Mouse (Mus musculus) forebrain, embryonic 12.5 days (tissue): ENCODE data around the gene Stil. TPM values are rescaled to one million over a fixed set of nuclear protein-coding genes. Genes with fewer than 3 reads are reported as not detected.

Experiments used
- ATAC-seq: fragments of 200-750 bp; cut with Nextera tagmentation; 2 replicates; pipeline ENCODE4 v1.8.0; 2017; ENCODE audit warnings: moderate TSS enrichment; ENCODE audit not compliant: low FRiP score
- H3K27ac ChIP-seq: fragments of 300-500 bp; sonication (generic); 2 replicates; pipeline ENCODE4 v1.5.1; 2016; ENCODE audit warnings: mild to moderate bottlenecking
- H3K27me3 ChIP-seq: fragments of 300-500 bp; sonication (generic); 2 replicates; pipeline ENCODE4 v1.6.1; 2016; ENCODE audit warnings: mild to moderate bottlenecking
- H3K36me3 ChIP-seq: fragments of 300-500 bp; sonication (generic); replicated peaks from 2 replicates; pipeline ENCODE4 v1.6.1; 2016; ENCODE audit warnings: mild to moderate bottlenecking
- H3K4me1 ChIP-seq: fragments of 300-500 bp; sonication (generic); 2 replicates; pipeline ENCODE4 v1.6.1; 2016
- H3K4me2 ChIP-seq: fragments of 300-500 bp; sonication (generic); 2 replicates; pipeline ENCODE4 v1.6.1; 2016; ENCODE audit warnings: mild to moderate bottlenecking, moderate library complexity
- H3K4me3 ChIP-seq: fragments of 300-500 bp; sonication (generic); replicated peaks from 2 replicates; pipeline ENCODE4 v1.5.1; 2016; ENCODE audit warnings: mild to moderate bottlenecking
- H3K9ac ChIP-seq: fragments of 300-500 bp; sonication (generic); 2 replicates; pipeline ENCODE4 v1.6.1; 2016; ENCODE audit warnings: mild to moderate bottlenecking
- H3K9me3 ChIP-seq: fragments of 300-500 bp; sonication (generic); 2 replicates; pipeline ENCODE4 v1.6.1; 2016
- WGBS: fragments of 180-500 bp; shearing (Covaris S2); methylation state at CpG from one replicate; pipeline ENCODE4 v1.1.7; 2016; 5-methylcytosine and 5-hydroxymethylcytosine counted together
- polyA plus RNA-seq: library from polyadenylated mRNA; unstranded; fragments of >200 nt; fragmentation: Nextera tagmentation; extraction: Ambion mirVana; gene quantifications from 2 replicates; pipeline ENCODE4 v1.2.1, GENCODE M21; 2016

Stil gene
- polyA plus RNA-seq, 1 experiment from 2014 or later, result 21.0 TPM

- peak overlapping the region; percentile 51 for H3K4me3 ChIP-seq
These were observed 63.0 kb downstream of the Stil start for GRCm38 (mm10) chr4:115062875-115063517.

DNA sequence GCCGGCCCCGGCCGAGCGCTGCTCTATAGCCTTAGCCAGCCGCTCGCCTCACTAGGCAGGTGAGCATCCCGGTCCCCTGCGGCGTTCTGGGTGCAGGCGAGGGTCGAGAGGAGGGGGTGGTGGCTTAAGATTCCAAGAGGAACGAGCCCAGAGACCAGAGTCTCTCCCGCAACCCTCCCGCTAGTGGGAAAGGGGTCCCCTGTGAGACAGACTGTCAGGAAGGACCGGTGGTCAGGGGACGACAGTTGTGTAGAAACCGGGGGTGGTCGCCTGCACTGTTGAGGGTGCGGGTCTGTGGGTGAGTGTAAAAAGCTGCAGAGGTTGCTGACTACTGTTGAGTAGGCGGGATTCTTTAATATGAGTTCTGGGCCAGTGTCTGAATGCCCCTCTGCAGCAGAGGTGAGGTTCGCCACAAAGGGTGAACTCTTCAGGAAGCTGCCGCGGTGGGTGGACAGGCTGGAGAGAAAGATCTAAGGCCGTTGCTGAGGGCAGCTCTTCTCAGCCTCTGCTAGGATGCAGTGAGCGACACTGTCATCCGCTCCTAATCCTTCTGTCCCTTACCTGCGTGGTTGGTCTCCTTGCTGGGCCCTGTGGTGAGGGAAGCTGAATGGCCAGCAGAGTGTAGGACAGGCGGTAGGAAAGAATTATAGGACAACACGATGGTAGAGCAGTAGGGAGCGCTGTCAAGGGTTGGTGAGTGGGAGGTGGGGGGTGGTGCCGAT is 63.7 kb downstream of the Stil start:
- H3K4me3 ChIP-seq, result peak overlapping the region; percentile 51
- peak; percentile 25; the same call in 1 of the 2 replicates for ATAC-seq
- WGBS, result under 1% methylated on average over 31 of the region's 31 CpGs
- H3K27me3 ChIP-seq, result peaks cover 88% of the 10 kb centered on the region
- peaks cover 17% of the 10 kb centered on the region for H3K4me1 ChIP-seq
- peak overlapping the region; percentile 36 for H3K9ac ChIP-seq
- no peaks in the 10 kb centered on the region for H3K9me3 ChIP-seq
- no peak overlapping the region for H3K27ac ChIP-seq
- H3K4me2 ChIP-seq, result peak overlapping the region; percentile 99
- no peaks in the 10 kb centered on the region for H3K36me3 ChIP-seq

More at GRCm38 (mm10) chr4:115062875-115063517, 63.0 kb downstream of the Stil start:
- no peaks in the 10 kb centered on the region for H3K36me3 ChIP-seq
- H3K9ac ChIP-seq, result peak overlapping the region; percentile 36
- H3K4me1 ChIP-seq, result peaks cover 17% of the 10 kb centered on the region
- WGBS, result 2% methylated on average over 55 of the region's 58 CpGs
- no peaks in the 10 kb centered on the region for H3K9me3 ChIP-seq
- peak; percentile 86 for ATAC-seq
- peak overlapping the region; percentile 99 for H3K4me2 ChIP-seq
- no peak overlapping the region for H3K27ac ChIP-seq
- H3K27me3 ChIP-seq, result peaks cover 86% of the 10 kb centered on the region

DNA sequence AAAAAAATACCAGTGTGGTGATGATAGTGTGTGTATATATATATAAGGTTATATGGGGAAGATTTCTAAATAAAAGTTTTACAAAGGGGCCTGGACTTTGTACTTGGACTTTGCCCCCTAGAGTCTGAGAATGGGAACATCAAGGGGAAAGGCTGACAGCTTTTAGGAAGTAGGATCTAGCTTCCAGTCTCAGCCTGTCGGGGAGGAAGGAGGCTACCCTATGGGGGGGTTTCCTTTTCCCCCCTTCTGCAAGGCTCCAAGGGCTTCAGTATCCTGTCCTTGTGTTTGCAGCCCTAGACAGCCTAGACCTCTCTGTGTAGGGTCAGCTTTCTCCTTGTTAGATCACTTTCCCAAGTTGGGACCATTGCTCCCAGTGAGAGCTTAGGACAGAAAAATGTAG is 71.7 kb downstream of the Stil start:
- H3K27me3 ChIP-seq, result peaks cover 27% of the 10 kb centered on the region

GRCm38 (mm10) chr4:115074789-115075188 is 74.8 kb downstream of the Stil start:
- Histone ChIP-seq H3K9ac (no peak overlapping the region), H3K9me3 (no peaks in the 10 kb centered on the region), H3K27ac (no peak overlapping the region), H3K4me3 (no peak overlapping the region), H3K36me3 (no peaks in the 10 kb centered on the region), H3K4me2 (no peak overlapping the region), H3K4me1 (peaks cover 14% of the 10 kb centered on the region), H3K27me3 (peaks cover 17% of the 10 kb centered on the region; the same call in 1 of the 2 replicates)
- WGBS, result 80% methylated on average over 1 of the region's 1 CpGs
- ATAC-seq, result no peak

More for the DNA sequence above, 71.7 kb downstream of the Stil start:
- Histone ChIP-seq H3K4me3 (no peak overlapping the region), H3K9me3 (no peaks in the 10 kb centered on the region), H3K27ac (no peak overlapping the region), H3K4me1 (no peaks in the 10 kb centered on the region), H3K4me2 (no peak overlapping the region), H3K9ac (no peak overlapping the region), H3K36me3 (no peaks in the 10 kb centered on the region)
- no peak for ATAC-seq
- WGBS, result 41% methylated on average over 1 of the region's 1 CpGs

- Histone ChIP-seq H3K4me3 (no peak overlapping the region), H3K9me3 (no peaks in the 10 kb centered on the region), H3K27me3 (peaks cover 16% of the 10 kb centered on the region; the same call in 1 of the 2 replicates), H3K36me3 (no peaks in the 10 kb centered on the region), H3K4me1 (peaks cover 19% of the 10 kb centered on the region), H3K9ac (no peak overlapping the region), H3K27ac (no peak overlapping the region), H3K4me2 (no peak overlapping the region)
- no peak for ATAC-seq
- WGBS, result 37% methylated on average over 3 of the region's 3 CpGs
These were observed 75.4 kb downstream of the Stil start for GRCm38 (mm10) chr4:115075204-115075915.

- WGBS, result 7% methylated on average over 10 of the region's 10 CpGs
- Histone ChIP-seq H3K27me3 (peaks cover 21% of the 10 kb centered on the region), H3K36me3 (no peaks in the 10 kb centered on the region), H3K4me3 (no peak overlapping the region), H3K27ac (peak overlapping the region; percentile 74), H3K9ac (peak overlapping the region; percentile 44), H3K4me1 (peaks cover 19% of the 10 kb centered on the region), H3K9me3 (no peaks in the 10 kb centered on the region), H3K4me2 (peak overlapping the region; percentile 31; the same call in 1 of the 2 replicates)
- ATAC-seq, result peak; percentile 90
These were observed 79.2 kb downstream of the Stil start for GRCm38 (mm10) chr4:115078892-115079820.

DNA sequence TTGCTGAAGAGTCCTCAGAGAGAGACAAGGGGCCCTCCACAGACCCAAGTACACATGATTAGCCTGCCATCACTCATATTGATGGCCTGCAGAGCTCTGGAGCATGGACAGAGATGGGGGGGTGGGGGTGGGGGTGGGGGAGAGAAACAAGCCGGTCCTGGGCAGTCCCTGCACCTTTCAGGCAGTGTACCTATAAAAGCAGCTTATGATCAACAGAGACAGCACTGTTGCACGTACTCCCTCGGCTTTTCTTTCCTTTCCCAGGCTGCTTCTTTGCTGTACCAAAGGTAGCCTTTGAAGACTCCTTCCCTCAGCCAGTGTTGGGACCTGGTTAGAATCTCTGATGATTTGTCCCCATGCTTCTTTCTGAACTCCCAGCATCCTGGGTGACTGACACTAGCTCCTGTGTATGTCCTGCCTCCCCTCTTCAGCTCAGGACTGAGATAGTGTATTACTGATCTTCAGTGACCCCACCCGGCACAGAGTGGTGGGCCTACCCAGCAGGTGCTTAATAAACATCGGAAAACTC is 79.9 kb downstream of the Stil start:
- no peaks in the 10 kb centered on the region for H3K36me3 ChIP-seq

GRCm38 (mm10) chr4:115083031-115083430 is 83.1 kb downstream of the Stil start:
- peaks cover 33% of the 10 kb centered on the region for H3K27me3 ChIP-seq
- H3K36me3 ChIP-seq, result no peaks in the 10 kb centered on the region
- 85% methylated on average over 3 of the region's 3 CpGs for WGBS
- no peaks in the 10 kb centered on the region for H3K9me3 ChIP-seq
- H3K4me2 ChIP-seq, result no peak overlapping the region
- no peak overlapping the region for H3K4me3 ChIP-seq
- ATAC-seq, result no peak
- peaks cover 19% of the 10 kb centered on the region for H3K4me1 ChIP-seq
- H3K9ac ChIP-seq, result no peak overlapping the region
- no peak overlapping the region for H3K27ac ChIP-seq

More for the DNA sequence above, 79.9 kb downstream of the Stil start:
- 15% methylated on average over 5 of the region's 5 CpGs for WGBS
- Histone ChIP-seq H3K27me3 (peaks cover 23% of the 10 kb centered on the region), H3K27ac (peak overlapping the region; percentile 74), H3K4me3 (no peak overlapping the region), H3K4me2 (peak overlapping the region; percentile 31; the same call in 1 of the 2 replicates), H3K9me3 (no peaks in the 10 kb centered on the region), H3K4me1 (peaks cover 19% of the 10 kb centered on the region), H3K9ac (peak overlapping the region; percentile 44)
- peak; percentile 24 for ATAC-seq

- Histone ChIP-seq H3K9me3 (no peaks in the 10 kb centered on the region), H3K36me3 (no peaks in the 10 kb centered on the region), H3K4me3 (no peak overlapping the region), H3K27ac (no peak overlapping the region), H3K9ac (no peak overlapping the region), H3K27me3 (peaks cover 48% of the 10 kb centered on the region), H3K4me2 (no peak overlapping the region), H3K4me1 (0 out of 2 replicates have a peak, but pooled peaks cover 3% of the 10 kb centered on the region)
- 18% methylated on average over 6 of the region's 6 CpGs for WGBS
- peak; percentile 25; the same call in 1 of the 2 replicates for ATAC-seq
These were observed 85.7 kb downstream of the Stil start for GRCm38 (mm10) chr4:115085522-115086095.

- Histone ChIP-seq H3K9ac (no peak overlapping the region), H3K27me3 (peaks cover 48% of the 10 kb centered on the region), H3K4me3 (no peak overlapping the region), H3K9me3 (no peaks in the 10 kb centered on the region), H3K36me3 (no peaks in the 10 kb centered on the region), H3K4me1 (0 out of 2 replicates have a peak, but pooled peaks cover 3% of the 10 kb centered on the region), H3K27ac (no peak overlapping the region), H3K4me2 (no peak overlapping the region)
- no peak for ATAC-seq
- 71% methylated on average over 4 of the region's 4 CpGs for WGBS
These were observed 86.3 kb downstream of the Stil start for GRCm38 (mm10) chr4:115086257-115086656.
